Mouse (Mus musculus) right cerebral cortex, postnatal 14 days (tissue): ENCODE data around the gene Snrpa.
A peak's percentile ranks its signal among the peaks of the same experiment; 100 is the strongest.

Experiments
- DNase-seq: peaks from one replicate; pipeline ENCODE4 v3.0.0; 2022

The Snrpa gene

DNA sequence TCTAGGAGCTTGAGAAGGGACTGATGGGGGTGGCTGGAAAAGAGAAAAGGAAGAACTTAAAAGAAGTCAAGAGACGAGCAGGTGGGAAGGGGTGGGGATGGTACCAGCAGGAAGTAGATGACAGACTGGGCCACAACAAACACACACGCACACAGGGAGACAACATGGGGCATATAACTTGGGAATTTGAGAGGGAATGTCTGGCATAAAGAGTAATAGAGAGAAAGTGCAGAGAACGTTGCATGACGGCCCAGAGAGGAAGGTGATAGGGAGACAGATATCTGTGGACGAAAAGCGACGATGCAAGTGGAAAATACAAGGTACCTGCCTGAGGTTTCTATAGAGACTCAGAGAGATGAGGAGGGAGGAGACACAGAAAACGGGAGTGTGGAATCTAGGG lies 30.4 kb downstream of the Snrpa start:
- no peak for DNase-seq

DNA sequence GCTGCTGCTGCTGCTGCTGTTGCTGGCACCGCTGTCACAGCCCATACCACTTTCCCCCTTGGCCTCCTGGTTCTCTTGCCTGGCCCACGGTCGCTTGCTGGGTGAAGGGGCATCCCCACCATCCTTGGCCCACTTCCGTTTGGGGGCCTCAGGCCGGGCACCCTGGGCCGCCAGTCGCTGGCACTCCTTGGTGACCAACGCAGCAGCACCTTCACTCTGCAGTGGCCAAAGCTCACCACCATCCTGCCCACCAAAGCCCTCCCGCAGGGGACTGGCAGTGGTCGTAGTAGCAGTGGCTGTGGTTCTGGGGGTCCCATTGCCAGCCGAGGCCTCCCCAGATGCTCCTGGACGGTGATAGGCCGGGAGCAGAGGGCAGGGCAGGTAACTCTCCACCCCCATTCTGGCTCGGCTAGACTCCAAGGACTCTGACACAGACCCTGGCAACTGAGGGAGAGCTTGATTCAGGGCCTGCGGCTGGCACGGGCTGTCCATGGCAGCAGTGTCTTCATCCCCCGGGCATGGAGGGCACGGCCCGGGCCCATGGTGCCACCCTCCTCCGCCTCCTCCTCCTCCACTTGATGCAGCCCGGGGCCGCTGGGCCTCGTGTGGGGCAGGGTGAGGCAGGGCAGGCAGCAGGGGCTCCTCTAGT lies 30.9 kb downstream of the Snrpa start:
- no peak for DNase-seq

DNA sequence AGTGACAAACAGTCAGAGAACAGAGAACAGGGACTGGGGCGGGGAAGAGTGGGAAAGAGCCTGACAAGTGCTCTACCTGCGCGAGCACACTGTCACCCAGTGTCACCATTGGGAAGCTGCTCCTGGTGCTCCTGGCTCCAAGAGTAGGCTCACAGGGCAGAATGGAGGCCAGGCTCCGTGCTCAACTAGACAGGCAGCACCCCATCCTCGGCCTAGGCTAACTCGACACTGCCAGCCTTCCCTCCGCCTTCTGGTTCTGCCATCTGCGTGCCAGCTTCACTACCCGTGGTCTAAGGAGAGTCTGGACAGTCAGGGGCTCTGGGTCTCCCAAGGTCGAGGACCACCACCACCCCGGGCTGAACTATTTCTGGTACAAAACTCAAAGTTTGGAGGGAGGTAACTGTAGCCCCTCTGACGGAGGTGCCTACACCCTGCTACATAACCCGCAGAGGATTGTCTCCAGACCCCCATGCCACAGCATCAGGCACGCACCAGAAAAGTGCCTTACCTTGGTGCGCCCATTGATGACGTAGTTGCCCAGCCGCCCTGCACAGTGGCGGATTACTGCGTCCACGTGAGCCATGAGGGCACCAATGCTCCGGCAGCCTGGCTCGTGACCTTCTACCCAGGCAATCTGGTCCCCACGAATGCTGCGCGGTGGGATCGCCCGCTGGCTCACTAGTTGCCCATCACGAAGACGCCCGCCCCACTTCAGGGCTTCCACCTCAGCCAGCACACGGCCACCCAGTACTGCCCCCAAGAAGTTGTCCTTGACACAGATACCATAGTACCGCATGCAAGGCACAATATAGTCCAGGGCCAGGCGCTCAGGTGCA lies 31.7 kb downstream of the Snrpa start:
- peak; percentile 51 for DNase-seq

DNA sequence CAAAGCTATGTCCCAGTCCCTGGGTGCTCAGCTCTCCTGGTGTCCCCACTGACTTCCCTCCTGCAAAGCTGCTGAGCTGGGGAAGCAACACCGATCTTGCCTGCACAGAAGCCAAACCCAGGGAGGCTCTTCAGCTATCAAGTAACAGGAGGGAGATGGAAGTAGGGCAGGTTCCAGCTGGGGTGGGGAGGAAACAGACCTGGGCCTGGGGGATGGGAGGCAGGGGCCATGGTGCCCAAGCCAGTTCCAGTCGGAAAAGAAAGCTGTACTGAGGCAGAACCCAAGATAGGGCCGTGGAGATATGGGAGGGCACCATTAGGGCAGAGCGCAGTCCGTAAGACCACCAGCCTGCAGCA lies 32.6 kb downstream of the Snrpa start:
- DNase-seq, result no peak

DNA sequence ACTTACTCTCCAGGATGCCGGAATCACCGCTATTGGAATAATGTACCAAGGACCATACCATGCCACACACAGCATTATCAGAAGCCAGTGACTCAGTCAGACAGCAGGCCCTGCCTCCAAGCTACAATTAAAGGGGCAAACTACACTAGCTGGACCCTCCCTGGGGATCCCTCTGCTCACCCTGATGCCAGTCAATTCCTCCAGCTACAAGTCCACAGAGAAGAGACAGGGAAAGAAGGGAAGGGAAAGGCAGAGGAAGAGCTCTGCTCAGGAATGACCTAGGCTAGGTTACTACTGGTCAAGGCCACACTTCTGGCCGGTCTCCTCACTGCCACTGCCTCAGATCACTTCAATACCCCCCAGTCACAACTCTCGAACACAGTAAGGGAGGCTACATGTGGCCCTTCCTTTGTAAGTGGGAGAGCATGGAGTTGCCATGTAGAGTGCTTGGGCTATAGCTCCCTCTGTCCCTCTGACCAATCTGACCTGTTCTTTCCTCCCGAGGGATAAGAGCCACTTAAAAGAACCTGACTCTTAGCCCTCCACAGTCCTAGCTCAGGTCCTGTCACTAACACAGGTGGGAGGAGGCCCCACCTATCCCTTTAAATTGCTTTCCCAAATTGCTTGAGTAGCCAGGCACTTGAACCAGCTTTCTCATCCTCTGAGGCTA lies 33.2 kb downstream of the Snrpa start:
- no peak for DNase-seq

DNA sequence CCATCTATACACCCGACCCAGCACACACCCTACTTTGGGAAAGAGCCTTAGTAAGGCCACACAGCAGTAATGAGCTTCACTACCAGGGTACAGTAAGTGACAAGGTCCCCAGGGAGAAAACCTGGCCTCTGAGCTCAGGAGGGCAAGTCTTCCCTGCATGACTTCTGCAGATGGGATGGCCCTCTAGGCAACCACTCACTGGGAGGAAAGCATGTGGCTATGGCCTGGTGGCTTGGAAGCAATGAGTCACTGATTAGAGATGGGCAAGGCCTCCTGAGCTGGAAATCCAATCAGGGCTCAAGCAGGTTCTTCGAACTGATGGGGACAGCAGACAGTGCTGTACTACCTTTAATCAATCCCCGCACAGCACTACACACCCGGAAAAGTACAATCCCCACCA lies 34.3 kb downstream of the Snrpa start:
- no peak for DNase-seq

DNA sequence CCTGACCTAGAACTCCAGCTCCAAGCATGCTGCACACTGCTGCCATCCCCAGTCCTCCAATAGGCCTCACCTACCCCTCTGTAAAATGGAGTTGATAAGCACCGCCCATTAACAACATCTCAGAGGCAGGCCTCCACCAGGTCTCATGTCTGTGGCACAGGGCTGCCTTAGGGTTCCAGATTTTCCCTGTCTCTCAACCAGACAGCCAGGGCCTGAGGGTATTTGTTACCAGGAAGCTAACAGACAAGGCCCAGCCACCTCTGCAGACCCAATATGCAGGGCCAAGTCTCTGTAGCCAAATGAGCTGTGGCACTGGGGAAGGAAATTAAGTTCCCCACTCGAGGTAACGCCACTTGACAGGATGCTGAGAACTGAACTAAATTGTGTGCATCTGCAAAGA lies 35.1 kb downstream of the Snrpa start:
- no peak for DNase-seq

DNA sequence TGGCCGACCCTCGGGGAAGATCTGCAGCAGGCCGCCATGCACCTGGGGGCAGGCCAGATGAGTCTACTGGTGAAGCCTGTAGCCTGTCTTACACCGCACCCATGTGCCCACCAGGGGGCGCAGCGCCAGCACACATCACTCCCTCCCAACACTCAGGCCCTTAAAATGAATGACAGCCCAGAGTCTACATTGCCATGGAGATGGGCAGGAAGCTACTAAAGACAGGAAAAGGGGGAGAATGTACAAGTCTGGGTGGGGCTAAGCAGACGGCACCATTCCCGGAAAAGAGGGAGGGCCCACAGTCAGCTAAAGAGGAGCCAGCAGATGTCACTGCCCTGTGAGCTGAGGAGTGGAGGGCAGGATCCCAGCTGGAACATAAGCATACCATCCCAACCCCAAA lies 36.2 kb downstream of the Snrpa start:
- DNase-seq, result peak; percentile 88

DNA sequence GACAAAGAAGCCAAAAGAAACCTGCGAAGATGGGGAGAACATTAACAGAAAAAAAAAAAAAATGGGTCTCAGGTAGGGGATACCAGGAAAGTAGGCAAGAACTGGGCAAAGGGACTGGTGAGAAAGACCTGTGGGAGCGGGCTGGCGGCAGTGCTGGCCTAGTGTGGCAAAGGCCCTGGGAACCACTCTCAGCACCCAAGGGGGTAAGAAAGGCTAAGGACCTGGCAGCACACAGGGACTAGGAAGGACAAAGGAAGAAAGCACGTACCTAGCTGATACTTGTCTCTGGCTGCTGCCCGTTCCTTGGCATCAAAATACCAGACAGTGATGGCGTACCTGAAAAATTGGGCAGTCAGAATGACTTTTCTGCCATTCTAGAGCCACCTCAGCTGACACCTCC lies 36.8 kb downstream of the Snrpa start:
- no peak for DNase-seq

DNA sequence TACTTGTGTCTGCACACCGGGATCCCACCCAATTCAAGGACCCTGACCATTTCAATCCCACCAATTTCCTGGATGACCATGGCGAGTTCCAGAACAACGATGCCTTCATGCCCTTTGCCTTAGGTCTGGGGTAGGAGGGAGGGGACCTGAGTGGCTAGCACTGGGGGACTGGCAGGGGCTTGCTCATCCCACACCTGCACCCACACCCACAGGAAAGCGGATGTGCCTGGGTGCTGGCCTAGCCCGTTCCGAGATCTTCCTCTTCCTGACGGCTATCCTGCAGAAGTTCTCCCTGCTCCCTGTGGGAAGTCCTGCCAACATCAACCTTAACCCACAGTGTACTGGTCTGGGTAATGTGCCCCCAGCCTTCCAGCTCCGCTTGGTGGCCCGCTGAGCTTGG lies 37.9 kb downstream of the Snrpa start:
- DNase-seq, result no peak

DNA sequence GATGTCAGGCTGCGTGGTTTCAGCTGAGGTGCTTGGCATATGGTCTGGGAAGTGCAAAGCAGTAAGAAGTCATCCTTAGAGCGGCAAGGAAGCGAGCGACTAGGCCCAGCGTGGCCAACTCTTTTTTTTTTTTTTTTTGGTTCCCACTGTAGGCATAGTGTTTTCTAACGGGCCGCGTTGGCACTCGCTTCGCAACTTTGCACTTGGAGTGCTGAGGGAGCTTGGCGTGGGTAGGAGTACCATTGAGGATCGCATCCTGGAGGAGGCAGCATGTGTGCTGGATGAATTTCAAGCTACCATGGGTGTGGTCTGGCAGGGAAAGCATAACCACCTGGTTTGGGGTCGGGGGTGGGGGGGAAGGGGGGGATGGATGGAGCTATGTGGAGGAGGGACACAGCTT lies 40.1 kb downstream of the Snrpa start:
- DNase-seq, result no peak

DNA sequence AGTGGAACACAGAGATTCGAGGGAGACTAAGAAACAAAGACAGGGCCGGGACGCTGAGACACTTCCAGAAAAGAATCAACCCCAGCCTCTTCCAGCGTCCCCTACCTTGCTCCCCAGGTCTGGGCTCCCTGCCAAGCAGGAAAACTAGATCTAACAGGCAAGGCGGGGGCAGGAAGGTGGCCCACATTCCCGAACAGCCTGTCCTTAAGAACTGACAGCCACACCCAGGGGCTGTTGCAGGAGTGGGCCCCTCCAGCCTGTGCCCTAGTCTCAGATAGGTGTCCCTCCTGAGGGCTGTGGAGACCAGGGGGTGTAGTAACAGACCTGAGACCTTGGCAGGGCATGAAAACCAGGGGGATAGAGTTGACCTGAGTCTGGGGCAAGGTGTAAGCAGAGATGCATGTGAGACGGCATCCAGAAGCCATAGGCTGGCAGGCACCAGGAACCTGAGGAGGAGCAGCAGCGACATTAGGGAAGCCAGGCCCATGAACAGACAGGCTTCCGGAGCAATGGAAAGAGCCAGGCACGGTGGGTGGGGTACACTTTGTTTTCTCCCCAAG lies 42.8 kb downstream of the Snrpa start, which contains the start of gene Cyp2t4:
TSS of gene Cyp2t4 (plus strand) at position 510 of the 560 bp plus-strand sequence.
- DNase-seq, result peak; percentile 30
